ENCODE assay signal across 7 mouse cellular contexts in the genomic region with DNA sequence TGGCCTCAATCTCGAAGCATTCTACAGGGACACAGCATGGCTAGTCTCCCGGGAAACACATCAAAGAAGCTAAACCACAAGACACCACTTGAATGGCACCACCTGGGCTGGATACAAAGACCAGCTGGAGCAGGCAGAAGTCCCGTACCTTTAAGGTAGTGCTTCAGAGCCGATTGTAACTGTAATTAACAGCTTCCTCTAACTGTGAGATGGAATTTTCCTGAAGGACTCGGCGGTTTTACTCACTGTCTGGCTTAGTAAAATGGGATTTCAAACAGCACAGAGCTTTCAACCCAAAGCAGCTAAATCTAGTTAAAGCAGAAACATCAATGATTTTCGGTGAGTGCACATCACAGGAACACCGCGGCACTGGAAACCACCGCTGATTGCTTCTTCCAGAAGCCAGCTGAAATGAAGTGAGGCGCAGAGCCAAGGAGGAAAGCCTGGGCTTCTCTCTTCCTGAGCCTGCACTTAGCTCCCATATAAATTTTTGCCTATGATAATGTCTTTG.
A peak's percentile ranks its signal among the peaks of the same experiment; 100 is the strongest.
DNase-seq lines count a peak whose midpoint lies in the region; ATAC-seq lines count a peak whose summit lies in the region.

No protein-coding gene starts in this region.

- H3K4me3 ChIP-seq in midbrain, embryonic 11.5 days (ENCODE audit: low read depth, low read length): no peak overlapping the region
- no peak overlapping the region for H3K4me3 ChIP-seq in midbrain, embryonic 10.5 days
- H3K4me3 ChIP-seq in embryonic facial prominence, embryonic 10.5 days: peak overlapping the region; percentile 25; the same call in 1 of the 2 replicates
- no peak overlapping the region for H3K4me3 ChIP-seq in stomach, embryonic 16.5 days (replicated peaks; ENCODE audit: low read length)

- no peak overlapping the region for H3K9ac ChIP-seq in midbrain, embryonic 11.5 days (ENCODE audit: low read length)
- H3K9ac ChIP-seq in stomach, embryonic 16.5 days (ENCODE audit: low read length): no peak overlapping the region

- 19% methylated on average over 11 of the region's 11 CpGs for WGBS in midbrain, embryonic 11.5 days
- 24% methylated on average over 11 of the region's 11 CpGs for WGBS in midbrain, embryonic 10.5 days
- 27% methylated on average over 11 of the region's 11 CpGs for whole genome bisulfite sequencing in embryonic facial prominence, embryonic 10.5 days
- WGBS in stomach, embryonic 16.5 days: 23% methylated on average over 11 of the region's 11 CpGs

- no peaks in the 10 kb centered on the region for H3K9me3 ChIP-seq in midbrain, embryonic 11.5 days (ENCODE audit: control insufficient read depth, low read length)
- H3K9me3 ChIP-seq in midbrain, embryonic 10.5 days (replicated peaks): no peaks in the 10 kb centered on the region
- H3K9me3 ChIP-seq in embryonic facial prominence, embryonic 10.5 days: no peaks in the 10 kb centered on the region
- no peaks in the 10 kb centered on the region for H3K9me3 ChIP-seq in stomach, embryonic 16.5 days (replicated peaks; ENCODE audit: control insufficient read depth, low read length)

- peaks cover 3% of the 10 kb centered on the region; the same call in 1 of the 2 replicates for H3K4me1 ChIP-seq in midbrain, embryonic 11.5 days (ENCODE audit: control insufficient read depth, insufficient read depth, low read length)
- peaks cover 17% of the 10 kb centered on the region for H3K4me1 ChIP-seq in midbrain, embryonic 10.5 days
- H3K4me1 ChIP-seq in embryonic facial prominence, embryonic 10.5 days: peaks cover 7% of the 10 kb centered on the region; the same call in 1 of the 2 replicates
- no peaks in the 10 kb centered on the region for H3K4me1 ChIP-seq in stomach, embryonic 16.5 days (ENCODE audit: control insufficient read depth, insufficient read depth, low read length)

- ATAC-seq in midbrain, embryonic 11.5 days (ENCODE audit: low FRiP score): peak; percentile 41
- no peak for ATAC-seq in stomach, embryonic 16.5 days (ENCODE audit: insufficient read depth, low FRiP score)

- peak; percentile 88 for DNase-seq in midbrain, embryonic 11.5 days (ENCODE audit: low spot score, missing footprints)
- DNase-seq in midbrain, embryonic 10.5 days (ENCODE audit: low spot score): no peak
- DNase-seq in embryonic facial prominence, embryonic 10.5 days (ENCODE audit: low spot score): peak; percentile 15
- peak; percentile 15 to 27 for DNase-seq in layer of hippocampus, postnatal 14 days (ENCODE audit: low spot score in 2 of 2)
- no peak for DNase-seq in adrenal gland, postnatal 25 days
- no peak for DNase-seq in urinary bladder, adult 18-20 months (ENCODE audit: low spot score in 2 of 2)

- no peak overlapping the region; the same call in 1 of the 2 replicates for H3K27ac ChIP-seq in midbrain, embryonic 11.5 days (ENCODE audit: low read depth, low read length)
- H3K27ac ChIP-seq in midbrain, embryonic 10.5 days (replicated peaks): no peak overlapping the region
- no peak overlapping the region for H3K27ac ChIP-seq in embryonic facial prominence, embryonic 10.5 days (replicated peaks)
- H3K27ac ChIP-seq in stomach, embryonic 16.5 days (ENCODE audit: low read length): no peak overlapping the region

- H3K4me2 ChIP-seq in midbrain, embryonic 11.5 days: peak overlapping the region; percentile 16; the same call in 1 of the 2 replicates
- H3K4me2 ChIP-seq in stomach, embryonic 16.5 days (ENCODE audit: low read depth, low read length): peak overlapping the region; percentile 31; the same call in 1 of the 2 replicates

- no peaks in the 10 kb centered on the region for H3K36me3 ChIP-seq in midbrain, embryonic 11.5 days (ENCODE audit: control insufficient read depth, insufficient read depth, low read length)
- no peaks in the 10 kb centered on the region for H3K36me3 ChIP-seq in midbrain, embryonic 10.5 days
- no peaks in the 10 kb centered on the region for H3K36me3 ChIP-seq in embryonic facial prominence, embryonic 10.5 days (replicated peaks)
- no peaks in the 10 kb centered on the region for H3K36me3 ChIP-seq in stomach, embryonic 16.5 days (ENCODE audit: control insufficient read depth, insufficient read depth, low read length)

- no peaks in the 10 kb centered on the region for H3K27me3 ChIP-seq in midbrain, embryonic 11.5 days (ENCODE audit: control insufficient read depth, insufficient read depth, low read length)
- no peaks in the 10 kb centered on the region for H3K27me3 ChIP-seq in midbrain, embryonic 10.5 days (ENCODE audit: low read depth, poor library complexity, severe bottlenecking)
- H3K27me3 ChIP-seq in embryonic facial prominence, embryonic 10.5 days (replicated peaks; ENCODE audit: low read depth, poor library complexity, severe bottlenecking): no peaks in the 10 kb centered on the region
- no peaks in the 10 kb centered on the region for H3K27me3 ChIP-seq in stomach, embryonic 16.5 days (ENCODE audit: control insufficient read depth, insufficient read depth, low read length)

Comparison
In these comparisons a context has a peak if more than half of its experiments do, and no peak if none do; other contexts are left out.
1. DNase-seq: peak in midbrain, embryonic 11.5 days (single experiment), embryonic facial prominence, embryonic 10.5 days (single experiment) and layer of hippocampus, postnatal 14 days (2 of 2); none in midbrain, embryonic 10.5 days (single experiment), adrenal gland, postnatal 25 days (single experiment) and urinary bladder, adult 18-20 months (0 of 2).